Mouse (Mus musculus) kidney, embryonic 14.5 days (tissue): ENCODE measurements around the gene Cald1. TPM values are rescaled to one million over a fixed set of nuclear protein-coding genes. Genes with fewer than 3 reads are reported as not detected.

Experiments used
- ATAC-seq: fragments of 200-750 bp; cut with Nextera tagmentation; 2 replicates; pipeline ENCODE4 v1.8.0; 2017; ENCODE audit warnings: moderate number of reproducible peaks, mild to moderate bottlenecking, moderate TSS enrichment, moderate library complexity; ENCODE audit not compliant: low FRiP score, low TSS enrichment
- H3K27ac ChIP-seq: fragments of 300-500 bp; sonication (generic); 2 replicates; pipeline ENCODE4 v1.5.1; 2014; ENCODE audit warnings: low read depth, mild to moderate bottlenecking, low read length, moderate library complexity, mixed read lengths
- H3K27me3 ChIP-seq: fragments of 300-500 bp; sonication (generic); 2 replicates; pipeline ENCODE4 v1.6.1; 2014; ENCODE audit warnings: mild to moderate bottlenecking, low read length; ENCODE audit not compliant: control insufficient read depth, insufficient read depth
- H3K36me3 ChIP-seq: fragments of 300-500 bp; sonication (generic); 2 replicates; pipeline ENCODE4 v1.6.1; 2014; ENCODE audit warnings: low read length, mixed read lengths; ENCODE audit not compliant: control insufficient read depth, insufficient read depth
- H3K4me1 ChIP-seq: fragments of 300-500 bp; sonication (generic); 2 replicates; pipeline ENCODE4 v1.6.1; 2014; ENCODE audit warnings: low read length, mixed read lengths; ENCODE audit not compliant: control insufficient read depth, insufficient read depth
- H3K4me2 ChIP-seq: fragments of 300-500 bp; sonication (generic); replicated peaks from 2 replicates; pipeline ENCODE4 v1.6.1; 2014; ENCODE audit warnings: low read depth, mild to moderate bottlenecking, low read length
- H3K4me3 ChIP-seq: fragments of 300-500 bp; sonication (generic); 2 replicates; pipeline ENCODE4 v1.5.1; 2014; ENCODE audit warnings: mild to moderate bottlenecking, low read length
- H3K9ac ChIP-seq: fragments of 300-500 bp; sonication (generic); 2 replicates; pipeline ENCODE4 v1.6.1; 2014; ENCODE audit warnings: low read depth, mild to moderate bottlenecking, low read length, moderate library complexity
- H3K9me3 ChIP-seq: fragments of 300-500 bp; sonication (generic); 2 replicates; pipeline ENCODE4 v1.6.1; 2016; ENCODE audit warnings: low read length; ENCODE audit not compliant: control insufficient read depth
- WGBS: fragments of 180-500 bp; shearing (Covaris S2); extraction: QIAGEN DNeasy Blood & Tissue Kit; methylation state at CpG from one replicate; pipeline ENCODE4 v1.1.7; 2014; 5-methylcytosine and 5-hydroxymethylcytosine counted together
- polyA plus RNA-seq: library from polyadenylated mRNA; unstranded; fragments of >200 nt; fragmentation: Nextera tagmentation; extraction: Ambion mirVana; gene quantifications from 2 replicates; pipeline ENCODE4 v1.2.1, GENCODE M21; 2014

Cald1 gene
- polyA plus RNA-seq, 1 experiment from 2014 or later: 193 TPM

DNA sequence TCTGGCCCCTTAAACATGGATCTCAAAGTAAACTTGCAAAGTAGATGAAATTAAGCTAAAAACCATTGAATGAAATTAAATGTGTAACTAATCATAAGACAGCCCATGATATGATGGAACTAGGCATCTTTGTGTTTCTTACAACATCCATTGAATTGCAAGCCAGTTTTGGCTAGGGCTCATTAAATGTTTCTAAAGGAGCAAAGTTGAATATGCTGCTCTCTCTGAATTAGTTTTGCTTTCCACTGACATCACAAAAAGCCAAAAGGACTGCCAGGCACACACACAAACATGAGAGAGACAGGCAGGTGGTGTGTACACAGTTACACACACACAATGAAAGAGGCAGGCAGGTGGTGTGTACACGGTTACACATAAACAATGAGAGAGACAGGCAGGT lies 127.4 kb downstream of the Cald1 start:
- ATAC-seq: no peak
- Histone ChIP-seq H3K27me3 (no peaks in the 10 kb centered on the region), H3K9me3 (peaks cover 6% of the 10 kb centered on the region; the same call in 1 of the 2 replicates), H3K27ac (no peak overlapping the region), H3K4me1 (peaks cover 28% of the 10 kb centered on the region), H3K9ac (no peak overlapping the region), H3K36me3 (no peaks in the 10 kb centered on the region), H3K4me2 (no peak overlapping the region), H3K4me3 (no peak overlapping the region)
- 85% methylated on average over 1 of the region's 1 CpGs for WGBS

DNA sequence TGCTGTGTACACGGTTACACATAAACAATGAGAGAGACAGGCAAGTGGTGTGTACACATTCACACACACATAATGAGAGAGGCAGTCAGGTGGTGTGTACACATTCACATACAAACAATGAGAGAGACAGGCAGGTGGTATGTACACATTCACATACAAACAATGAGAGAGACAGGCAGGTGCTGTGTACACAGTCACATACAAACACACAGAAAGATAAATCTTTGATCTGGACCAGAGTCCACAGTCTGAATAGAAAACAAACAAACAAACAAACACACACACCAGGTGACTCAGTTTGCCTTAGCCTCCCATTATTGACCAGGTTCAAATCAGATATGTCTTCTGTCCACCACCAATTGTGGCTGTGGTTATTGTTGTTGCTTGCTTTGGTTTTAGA lies 127.8 kb downstream of the Cald1 start:
- WGBS: 71% methylated on average over 1 of the region's 1 CpGs
- H3K4me1 ChIP-seq: peaks cover 28% of the 10 kb centered on the region

DNA sequence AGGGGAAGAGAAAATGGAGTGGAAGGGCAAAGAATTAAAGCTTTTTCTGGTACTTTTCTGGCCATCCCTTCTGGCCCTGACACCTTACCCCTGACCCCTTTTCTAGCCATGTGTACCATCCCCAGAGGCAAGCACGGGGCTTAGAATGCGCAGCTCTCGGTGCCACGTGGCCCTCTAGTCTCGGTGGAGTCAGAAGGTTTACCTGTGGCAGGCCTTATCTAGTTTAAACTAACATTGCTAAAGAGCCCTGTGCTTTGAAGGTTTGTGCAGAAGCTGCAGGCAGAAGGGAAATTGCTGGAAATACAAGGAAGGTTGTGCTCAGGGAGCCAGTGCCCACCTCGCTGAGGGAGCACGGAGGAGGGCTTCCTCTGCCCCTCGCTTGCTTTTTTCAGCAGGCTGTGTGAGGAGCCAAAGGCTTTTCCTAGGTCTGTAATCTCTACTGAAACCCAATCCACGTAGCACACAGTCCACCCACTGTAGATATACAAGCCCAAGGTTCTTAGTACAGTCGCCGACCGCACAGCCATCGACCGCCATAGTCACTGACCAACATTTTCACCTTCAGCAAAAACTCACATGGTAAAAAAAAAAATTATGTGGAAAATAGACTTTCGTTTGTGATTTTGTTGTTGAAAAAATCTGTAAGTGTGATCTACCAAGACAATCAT lies 129.2 kb downstream of the Cald1 start:
- H3K4me3 ChIP-seq: no peak overlapping the region
- H3K36me3 ChIP-seq: no peaks in the 10 kb centered on the region
- no peak overlapping the region for H3K27ac ChIP-seq
- H3K9ac ChIP-seq: no peak overlapping the region
- no peak overlapping the region for H3K4me2 ChIP-seq
- H3K27me3 ChIP-seq: no peaks in the 10 kb centered on the region
- peaks cover 29% of the 10 kb centered on the region for H3K4me1 ChIP-seq
- WGBS: 84% methylated on average over 15 of the region's 15 CpGs
- no peak for ATAC-seq
- H3K9me3 ChIP-seq: peaks cover 6% of the 10 kb centered on the region; the same call in 1 of the 2 replicates

More for the DNA sequence above, 127.8 kb downstream of the Cald1 start:
- Histone ChIP-seq H3K36me3 (no peaks in the 10 kb centered on the region), H3K27me3 (no peaks in the 10 kb centered on the region), H3K9ac (no peak overlapping the region), H3K4me2 (no peak overlapping the region), H3K27ac (no peak overlapping the region), H3K4me3 (no peak overlapping the region), H3K9me3 (peaks cover 6% of the 10 kb centered on the region; the same call in 1 of the 2 replicates)
- no peak for ATAC-seq

DNA sequence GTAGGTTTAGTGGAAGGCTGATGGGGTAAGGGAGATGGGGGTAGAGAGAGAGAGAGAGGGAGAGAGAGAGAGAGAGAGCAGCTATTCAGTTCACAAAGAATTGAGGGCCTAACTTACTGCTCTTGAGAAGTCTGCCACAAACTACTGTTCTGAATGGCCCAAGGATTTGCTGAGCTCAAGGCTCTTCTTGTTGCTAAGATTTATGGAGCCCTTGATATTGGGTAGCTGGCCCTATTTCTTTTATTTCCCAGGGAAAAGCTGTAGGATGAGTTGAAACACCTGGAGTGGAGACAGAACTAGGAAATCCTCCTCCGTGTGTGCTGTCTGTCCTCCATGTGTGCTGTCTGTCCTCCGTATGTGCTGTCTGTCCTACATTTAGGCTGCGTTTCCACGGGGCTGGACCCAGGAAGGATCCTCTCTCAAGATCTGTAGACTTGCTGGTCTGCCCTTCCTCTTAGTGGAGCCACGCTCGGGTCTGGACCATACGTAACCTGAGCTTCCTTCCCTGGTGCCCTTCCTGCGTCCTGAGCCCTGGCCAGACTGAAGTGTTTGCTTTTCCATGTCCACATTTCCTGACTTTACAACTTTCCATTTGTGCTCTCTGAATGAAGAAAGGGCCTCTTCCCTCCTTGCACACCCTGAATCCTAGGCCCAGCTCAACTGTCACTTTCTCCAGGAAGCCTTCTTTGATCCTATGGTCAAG lies 131.3 kb downstream of the Cald1 start:
- H3K27ac ChIP-seq: peak overlapping the region; percentile 7; the same call in 1 of the 2 replicates
- ATAC-seq: peak; percentile 55

DNA sequence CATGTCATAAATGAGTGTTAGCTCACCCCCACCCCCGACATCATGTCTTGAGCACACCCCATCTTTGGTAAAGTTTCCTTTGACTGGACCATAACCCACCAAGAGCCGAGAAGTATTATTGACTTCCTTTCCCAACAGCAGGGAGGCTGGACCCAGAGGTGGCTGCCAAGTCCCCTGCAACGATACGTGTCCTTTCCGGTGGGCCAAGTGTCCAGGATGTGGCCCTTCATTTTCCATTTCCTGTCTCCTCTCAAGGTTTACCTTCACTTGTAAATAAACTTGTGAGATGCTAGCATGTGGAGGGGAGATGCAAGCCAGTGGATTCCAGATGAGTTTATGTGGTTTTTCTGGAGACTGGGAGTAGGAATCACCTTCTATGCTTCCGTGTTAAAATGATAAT lies 132.7 kb downstream of the Cald1 start:
- no peak for ATAC-seq
- Histone ChIP-seq H3K4me2 (no peak overlapping the region), H3K27ac (no peak overlapping the region)

More for the DNA sequence above, 131.3 kb downstream of the Cald1 start:
- H3K9ac ChIP-seq: no peak overlapping the region
- peaks cover 2% of the 10 kb centered on the region; the same call in 1 of the 2 replicates for H3K9me3 ChIP-seq
- no peaks in the 10 kb centered on the region for H3K36me3 ChIP-seq
- no peak overlapping the region for H3K4me3 ChIP-seq
- peaks cover 29% of the 10 kb centered on the region for H3K4me1 ChIP-seq
- H3K27me3 ChIP-seq: no peaks in the 10 kb centered on the region
- WGBS: 17% methylated on average over 8 of the region's 8 CpGs
- H3K4me2 ChIP-seq: no peak overlapping the region

DNA sequence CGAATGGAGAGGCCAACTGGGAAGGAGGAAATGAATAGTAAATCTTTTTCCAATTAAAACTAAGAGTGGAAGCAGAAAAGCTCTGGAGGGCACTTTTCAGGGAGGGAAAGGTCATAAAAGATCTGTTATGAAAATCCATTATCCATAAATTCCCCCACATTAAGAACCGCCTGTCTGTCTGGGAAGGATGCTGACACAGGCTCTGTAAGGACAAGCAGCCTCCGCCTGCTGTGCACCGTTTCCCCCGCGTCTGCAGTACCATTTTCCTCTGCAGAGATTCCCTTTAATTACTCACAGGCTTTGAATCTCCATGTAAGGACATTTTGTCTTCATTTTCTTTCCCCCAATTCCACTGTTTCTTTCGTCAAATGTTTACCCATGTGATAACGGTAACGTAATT lies 133.2 kb downstream of the Cald1 start:
- H3K4me2 ChIP-seq: no peak overlapping the region
- H3K4me1 ChIP-seq: peaks cover 25% of the 10 kb centered on the region
- no peak for ATAC-seq
- no peak overlapping the region for H3K27ac ChIP-seq
- no peak overlapping the region for H3K9ac ChIP-seq
- no peak overlapping the region for H3K4me3 ChIP-seq
- no peaks in the 10 kb centered on the region for H3K9me3 ChIP-seq
- 58% methylated on average over 9 of the region's 9 CpGs for WGBS
- no peaks in the 10 kb centered on the region for H3K27me3 ChIP-seq
- H3K36me3 ChIP-seq: no peaks in the 10 kb centered on the region

More for the DNA sequence above, 132.7 kb downstream of the Cald1 start:
- no peaks in the 10 kb centered on the region for H3K9me3 ChIP-seq
- H3K27me3 ChIP-seq: no peaks in the 10 kb centered on the region
- no peak overlapping the region for H3K4me3 ChIP-seq
- WGBS: 68% methylated on average over 6 of the region's 6 CpGs
- peaks cover 29% of the 10 kb centered on the region for H3K4me1 ChIP-seq
- no peaks in the 10 kb centered on the region for H3K36me3 ChIP-seq
- H3K9ac ChIP-seq: no peak overlapping the region

DNA sequence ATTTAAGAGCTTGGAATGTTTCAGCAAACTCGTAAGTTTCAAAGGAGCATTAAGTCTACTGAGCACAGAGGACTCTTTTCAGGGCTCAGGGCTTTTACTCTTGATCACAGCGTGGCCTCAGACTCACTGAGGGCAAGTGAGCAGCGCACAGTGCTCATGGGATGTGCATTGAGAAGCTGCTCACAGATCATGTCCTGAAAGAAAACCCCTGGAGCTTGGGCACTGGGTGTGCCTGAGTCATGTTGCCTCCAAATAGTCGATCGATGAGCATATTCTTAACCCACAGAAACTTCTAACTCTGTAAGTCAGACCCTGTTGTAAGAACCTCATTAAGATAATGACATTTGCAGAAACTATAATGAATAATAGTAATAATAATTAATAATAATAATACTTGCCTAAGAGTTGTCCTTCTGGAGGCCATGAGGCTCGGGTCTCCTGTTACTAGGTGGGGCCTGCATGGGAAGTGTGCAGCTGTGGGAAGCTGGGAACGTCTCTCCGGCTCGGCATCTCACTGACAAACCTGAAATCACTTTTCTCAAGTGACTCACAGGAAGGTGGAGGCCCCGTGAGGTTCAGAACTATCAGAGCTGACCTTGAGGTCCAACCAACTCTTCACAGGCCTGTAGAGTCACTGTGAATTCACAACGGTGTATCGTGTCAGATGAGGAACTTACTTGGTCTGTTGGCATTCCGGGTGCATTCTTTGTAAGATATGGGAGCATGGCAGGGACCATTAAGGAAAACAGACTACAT lies 136.8 kb downstream of the Cald1 start:
- no peak for ATAC-seq
- H3K9me3 ChIP-seq: no peaks in the 10 kb centered on the region
- no peaks in the 10 kb centered on the region for H3K27me3 ChIP-seq
- H3K4me2 ChIP-seq: no peak overlapping the region
- no peak overlapping the region for H3K27ac ChIP-seq
- H3K9ac ChIP-seq: no peak overlapping the region
- WGBS: 82% methylated on average over 13 of the region's 13 CpGs
- H3K36me3 ChIP-seq: no peaks in the 10 kb centered on the region
- no peak overlapping the region for H3K4me3 ChIP-seq
- peaks cover 12% of the 10 kb centered on the region; the same call in 1 of the 2 replicates for H3K4me1 ChIP-seq

DNA sequence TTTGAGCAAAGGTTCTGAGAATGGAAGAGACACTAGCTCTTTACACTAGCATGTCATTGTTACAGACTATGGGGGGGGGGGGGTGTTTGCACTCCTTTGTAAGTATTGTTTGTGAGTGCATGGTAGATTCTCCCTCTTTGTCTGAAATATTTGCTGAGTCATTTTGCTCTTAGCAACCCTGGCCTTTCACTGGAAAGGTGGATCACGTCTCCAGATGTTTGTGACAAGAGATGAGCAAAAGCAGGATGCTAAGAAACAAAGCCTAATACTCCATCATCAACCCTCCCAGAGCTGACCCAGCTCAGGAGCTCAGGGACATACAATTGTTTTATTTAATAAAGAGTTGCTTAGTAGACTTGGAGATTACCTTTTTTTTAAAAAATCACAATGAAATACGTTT lies 138.6 kb downstream of the Cald1 start:
- Histone ChIP-seq H3K36me3 (peaks cover 3% of the 10 kb centered on the region; the same call in 1 of the 2 replicates), H3K4me1 (peaks cover 1% of the 10 kb centered on the region; the same call in 1 of the 2 replicates), H3K27ac (no peak overlapping the region), H3K4me2 (no peak overlapping the region), H3K27me3 (no peaks in the 10 kb centered on the region), H3K9ac (no peak overlapping the region), H3K9me3 (no peaks in the 10 kb centered on the region), H3K4me3 (no peak overlapping the region)
- ATAC-seq: no peak
- WGBS: 80% methylated on average over 2 of the region's 2 CpGs
